8 mouse cellular contexts compared by ENCODE assay signal in the genomic region with DNA sequence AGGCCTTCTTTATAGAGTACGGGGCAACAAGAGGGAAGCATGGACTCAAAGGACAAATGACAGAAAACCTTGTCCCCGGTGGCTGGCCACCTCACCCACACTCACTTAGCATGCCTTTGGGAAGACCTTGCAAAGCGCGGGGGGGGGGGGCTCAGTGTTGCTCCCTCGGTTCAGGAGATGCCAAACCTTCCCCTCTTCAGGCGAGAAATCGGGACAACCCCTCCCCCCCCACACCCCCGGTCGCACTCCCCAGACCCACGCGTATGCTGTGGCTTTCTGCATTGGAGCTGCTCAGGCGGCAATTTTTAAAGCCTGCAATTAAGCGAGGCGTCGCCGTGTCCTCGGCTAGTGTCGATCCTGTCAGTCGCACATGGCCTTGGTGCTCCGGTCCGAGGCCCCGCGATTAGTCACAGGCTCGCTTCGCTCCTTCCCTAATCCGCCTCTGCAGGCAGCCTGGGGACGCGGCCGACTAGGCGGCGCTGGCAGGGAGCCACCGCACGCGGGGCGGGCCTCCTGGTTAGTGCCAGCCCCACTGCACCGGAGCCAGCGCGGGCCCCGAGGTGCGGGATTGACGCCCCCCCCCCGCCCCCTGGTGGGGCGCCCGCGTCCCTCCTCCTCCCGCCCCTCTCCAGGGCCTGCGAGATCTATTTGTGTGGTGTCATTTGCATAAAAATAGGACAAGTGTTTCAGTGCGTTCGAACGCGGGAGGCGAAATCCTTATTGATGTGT.
DNase-seq lines count a peak whose midpoint lies in the region; ATAC-seq lines count a peak whose summit lies in the region.

No protein-coding gene starts in this region.

- peak overlapping the region; percentile 81; the same call in 1 of the 2 replicates for H3K9ac ChIP-seq in heart, embryonic 11.5 days (ENCODE audit: low read depth, low read length)
- H3K9ac ChIP-seq in kidney, embryonic 14.5 days (ENCODE audit: low read depth, low read length) = no peak overlapping the region; the same call in 1 of the 2 replicates
- peak overlapping the region; percentile 75; the same call in 1 of the 2 replicates for H3K9ac ChIP-seq in lung, embryonic 16.5 days (ENCODE audit: low read length)

- H3K27me3 ChIP-seq in heart, embryonic 11.5 days (ENCODE audit: control insufficient read depth, insufficient read depth, low read length) = peaks cover 65% of the 10 kb centered on the region
- H3K27me3 ChIP-seq in kidney, embryonic 14.5 days (ENCODE audit: control insufficient read depth, insufficient read depth, low read length) = peaks cover 23% of the 10 kb centered on the region
- peaks cover 72% of the 10 kb centered on the region for H3K27me3 ChIP-seq in lung, embryonic 16.5 days (ENCODE audit: control insufficient read depth, insufficient read depth, low read depth, low read length)

- H3K36me3 ChIP-seq in heart, embryonic 11.5 days (ENCODE audit: control insufficient read depth, insufficient read depth, low read length) = no peaks in the 10 kb centered on the region
- no peaks in the 10 kb centered on the region for H3K36me3 ChIP-seq in kidney, embryonic 14.5 days (ENCODE audit: control insufficient read depth, insufficient read depth, low read length)
- no peaks in the 10 kb centered on the region for H3K36me3 ChIP-seq in lung, embryonic 16.5 days (ENCODE audit: control insufficient read depth, insufficient read depth, low read length)

- 2% methylated on average over 52 of the region's 52 CpGs for WGBS in heart, embryonic 11.5 days (ENCODE audit: insufficient replicate concordance)
- WGBS in kidney, embryonic 14.5 days = 4% methylated on average over 47 of the region's 52 CpGs
- 4% methylated on average over 42 of the region's 52 CpGs for WGBS in lung, embryonic 16.5 days

- H3K4me1 ChIP-seq in heart, embryonic 11.5 days (ENCODE audit: control insufficient read depth, insufficient read depth, low read length) = peaks cover 29% of the 10 kb centered on the region
- H3K4me1 ChIP-seq in kidney, embryonic 14.5 days (ENCODE audit: control insufficient read depth, insufficient read depth, low read length) = peaks cover 12% of the 10 kb centered on the region; the same call in 1 of the 2 replicates
- peaks cover 28% of the 10 kb centered on the region for H3K4me1 ChIP-seq in lung, embryonic 16.5 days (replicated peaks; ENCODE audit: control insufficient read depth, insufficient read depth, low read length)

- ATAC-seq in heart, embryonic 11.5 days (replicated peaks; ENCODE audit: insufficient number of reproducible peaks, low FRiP score, low TSS enrichment) = no peak
- ATAC-seq in kidney, embryonic 14.5 days (ENCODE audit: low FRiP score, low TSS enrichment) = no peak
- no peak for ATAC-seq in lung, embryonic 16.5 days (ENCODE audit: low read depth)
- ATAC-seq in neutrophil, adult 5-6 weeks (ENCODE audit: extremely low read depth, insufficient number of reproducible peaks, low FRiP score, poor library complexity, severe bottlenecking) = peak; percentile 37

- H3K4me3 ChIP-seq in heart, embryonic 11.5 days (ENCODE audit: low read depth, low read length) = 0 out of 2 replicates have a peak overlapping the region, but pooled peaks have one; percentile 21
- H3K4me3 ChIP-seq in kidney, embryonic 14.5 days (ENCODE audit: low read length) = peak overlapping the region; percentile 12; the same call in 1 of the 2 replicates
- peak overlapping the region; percentile 26 for H3K4me3 ChIP-seq in lung, embryonic 16.5 days (ENCODE audit: low read length)

- peak overlapping the region; percentile 84 for H3K4me2 ChIP-seq in heart, embryonic 11.5 days
- peak overlapping the region; percentile 83 for H3K4me2 ChIP-seq in kidney, embryonic 14.5 days (replicated peaks; ENCODE audit: low read depth, low read length)
- H3K4me2 ChIP-seq in lung, embryonic 16.5 days (ENCODE audit: low read depth, low read length) = peak overlapping the region; percentile 85

- peak overlapping the region; percentile 95 for H3K27ac ChIP-seq in heart, embryonic 11.5 days (ENCODE audit: low read depth, low read length)
- peak overlapping the region; percentile 91; the same call in 1 of the 2 replicates for H3K27ac ChIP-seq in kidney, embryonic 14.5 days (ENCODE audit: low read depth, low read length)
- peak overlapping the region; percentile 96 for H3K27ac ChIP-seq in lung, embryonic 16.5 days (ENCODE audit: low read length)

- no peaks in the 10 kb centered on the region for H3K9me3 ChIP-seq in heart, embryonic 11.5 days (replicated peaks; ENCODE audit: control insufficient read depth, low read length)
- no peaks in the 10 kb centered on the region for H3K9me3 ChIP-seq in kidney, embryonic 14.5 days (ENCODE audit: control insufficient read depth, low read length)
- no peaks in the 10 kb centered on the region; the same call in 1 of the 2 replicates for H3K9me3 ChIP-seq in lung, embryonic 16.5 days (ENCODE audit: control insufficient read depth, low read length)

- DNase-seq in ovary, adult 18-20 months (ENCODE audit: low spot score) = peak; percentile 51
- no peak for DNase-seq in ovary, postnatal 14 days (ENCODE audit: low spot score)
- DNase-seq in embryo, embryonic 9.5 days (ENCODE audit: extremely low spot score) = peak; percentile 50
- DNase-seq in thymus, postnatal 25 days = peak; percentile 47
